Mouse (Mus musculus) thymus, postnatal 4 days (tissue): Measurements from ENCODE around the gene 4930503E14Rik.
"Not testable (repeated sequence)": the region's sequence is repeated elsewhere in the genome, so short reads cannot be mapped to it uniquely, and the experiment has no call there.

Experiments
- DNase-seq: peaks from one replicate; pipeline ENCODE4 v3.0.0; 2021

The 4930503E14Rik gene

DNA sequence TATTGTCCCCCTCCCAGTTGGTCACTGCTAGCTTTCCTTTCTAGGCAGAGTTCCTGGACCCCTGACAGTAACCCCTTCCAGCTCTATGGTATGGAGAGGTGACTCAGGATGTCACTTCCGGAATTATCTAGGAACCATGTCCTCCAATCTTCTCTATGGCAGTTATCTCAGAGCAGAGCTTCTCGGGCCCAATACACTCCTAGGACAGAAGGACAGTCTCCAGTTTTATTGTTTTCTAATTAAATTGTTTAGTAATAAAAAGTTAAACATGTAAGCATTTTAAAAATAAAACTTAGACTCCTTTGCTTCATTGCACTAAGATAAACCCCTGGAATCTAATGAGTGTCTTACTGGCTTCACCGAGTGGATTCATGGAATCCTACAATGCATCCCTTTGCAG, at the start of gene 4930503E14Rik:
4930503E14Rik (minus strand) TSS at position 101 of the 400 bp plus-strand sequence.
- DNase-seq = not testable (repeated sequence)

GRCm38 (mm10) chr14:44248039-44248438, 35.0 kb upstream of the 4930503E14Rik start:
- DNase-seq = no peak

GRCm38 (mm10) chr14:44197361-44197760, 15.7 kb downstream of the 4930503E14Rik start, which contains the start of gene Gm8212:
Gene Gm8212 (plus strand): TSS chr14:44197661.
- DNase-seq = not testable (repeated sequence)

GRCm38 (mm10) chr14:44123551-44123950, 89.5 kb downstream of the 4930503E14Rik start, which contains the start of gene Gm3327:
Gene Gm3327 (plus strand): TSS chr14:44123851.
- DNase-seq = not testable (repeated sequence)
